Mouse (Mus musculus) lung, adult 18-20 months (tissue): ENCODE results near the gene Ripk1.

ENCODE experiments used
- DNase-seq, 2 experiments: peaks; one replicate each; pipeline ENCODE4 v3.0.0; 2022; ENCODE audit warnings: mixed read lengths in 2 of 2

Ripk1 gene

GRCm38 (mm10) chr13:34078500-34079280, 76.5 kb downstream of the Ripk1 start:
- no peak for DNase-seq

GRCm38 (mm10) chr13:34079801-34080200, 77.6 kb downstream of the Ripk1 start:
- no peak for DNase-seq

- no peak for DNase-seq
These were observed 79.8 kb downstream of the Ripk1 start for GRCm38 (mm10) chr13:34081926-34082325.

- DNase-seq = peak; percentile 72 to 82
These were observed 82.0 kb downstream of the Ripk1 start for GRCm38 (mm10) chr13:34084026-34084750.
